ENCODE assay signal across 8 mouse cellular contexts in genomic region chr13:44634616-44635015, GRCm38 (mm10).
DNase-seq lines count a peak whose midpoint lies in the region; ATAC-seq and TF ChIP-seq lines count a peak whose summit lies in the region.

No protein-coding gene starts in this region.

- peaks cover 13% of the 10 kb centered on the region for H3K4me1 ChIP-seq in intestine, embryonic 15.5 days (replicated peaks)
- no peaks in the 10 kb centered on the region; the same call in 1 of the 2 replicates for H3K4me1 ChIP-seq in intestine, postnatal 0 days (replicated peaks; ENCODE audit: control insufficient read depth, insufficient read depth, low read length)
- peaks cover 6% of the 10 kb centered on the region; the same call in 1 of the 2 replicates for H3K4me1 ChIP-seq in forebrain, embryonic 14.5 days (ENCODE audit: control insufficient read depth, insufficient read depth, low read length)
- H3K4me1 ChIP-seq in midbrain, embryonic 12.5 days = peaks cover 18% of the 10 kb centered on the region

- H3K36me3 ChIP-seq in intestine, embryonic 15.5 days = no peaks in the 10 kb centered on the region
- no peaks in the 10 kb centered on the region for H3K36me3 ChIP-seq in intestine, postnatal 0 days (ENCODE audit: control insufficient read depth, insufficient read depth)
- H3K36me3 ChIP-seq in forebrain, embryonic 14.5 days (ENCODE audit: control insufficient read depth, insufficient read depth, low read length) = no peaks in the 10 kb centered on the region
- H3K36me3 ChIP-seq in midbrain, embryonic 12.5 days = no peaks in the 10 kb centered on the region

- no peaks in the 10 kb centered on the region for H3K27me3 ChIP-seq in intestine, embryonic 15.5 days (replicated peaks)
- H3K27me3 ChIP-seq in intestine, postnatal 0 days (replicated peaks; ENCODE audit: control insufficient read depth, insufficient read depth, low read length) = no peaks in the 10 kb centered on the region
- H3K27me3 ChIP-seq in forebrain, embryonic 14.5 days (replicated peaks; ENCODE audit: control insufficient read depth, insufficient read depth, low read length) = no peaks in the 10 kb centered on the region
- peaks cover 10% of the 10 kb centered on the region; the same call in 1 of the 2 replicates for H3K27me3 ChIP-seq in midbrain, embryonic 12.5 days

- H3K4me3 ChIP-seq in intestine, embryonic 15.5 days (replicated peaks) = no peak overlapping the region
- H3K4me3 ChIP-seq in intestine, postnatal 0 days (ENCODE audit: low read depth, low read length) = no peak overlapping the region
- H3K4me3 ChIP-seq in forebrain, embryonic 14.5 days (ENCODE audit: low read depth, low read length) = no peak overlapping the region
- no peak overlapping the region for H3K4me3 ChIP-seq in midbrain, embryonic 12.5 days

- TF ChIP-seq CTCF in intestine, postnatal 0 days (IDR thresholded peaks at IDR 0.05; ENCODE audit: low read depth) = no peak

- ATAC-seq in intestine, embryonic 15.5 days = no peak
- no peak for ATAC-seq in intestine, postnatal 0 days
- ATAC-seq in forebrain, embryonic 14.5 days = no peak
- no peak for ATAC-seq in midbrain, embryonic 12.5 days (ENCODE audit: low FRiP score, low read depth)

- peak; percentile 35 for DNase-seq in R1 (ENCODE audit: low read depth, low spot score)
- peak; percentile 24 for DNase-seq in forebrain, embryonic 14.5 days (ENCODE audit: low spot score)
- DNase-seq in layer of hippocampus, postnatal 36 days = no peak
- DNase-seq in urinary bladder, postnatal 25 days (ENCODE audit: low spot score) = no peak
- DNase-seq in frontal cortex, adult 2 months (ENCODE audit: extremely low spot score in 1 of 2, low spot score in 1 of 2) = no peak

- H3K9me3 ChIP-seq in intestine, embryonic 15.5 days = no peaks in the 10 kb centered on the region
- no peaks in the 10 kb centered on the region; the same call in 1 of the 2 replicates for H3K9me3 ChIP-seq in intestine, postnatal 0 days (ENCODE audit: control insufficient read depth)
- no peaks in the 10 kb centered on the region for H3K9me3 ChIP-seq in forebrain, embryonic 14.5 days (replicated peaks; ENCODE audit: control insufficient read depth, low read length)
- H3K9me3 ChIP-seq in midbrain, embryonic 12.5 days = no peaks in the 10 kb centered on the region

- 28% methylated on average over 11 of the region's 11 CpGs for WGBS in intestine, embryonic 15.5 days
- 48% methylated on average over 11 of the region's 11 CpGs for WGBS in intestine, postnatal 0 days
- 14% methylated on average over 11 of the region's 11 CpGs for WGBS in forebrain, embryonic 14.5 days
- 11% methylated on average over 11 of the region's 11 CpGs for WGBS in midbrain, embryonic 12.5 days

- H3K27ac ChIP-seq in intestine, embryonic 15.5 days = no peak overlapping the region
- H3K27ac ChIP-seq in intestine, postnatal 0 days (ENCODE audit: low read depth, low read length) = no peak overlapping the region
- no peak overlapping the region for H3K27ac ChIP-seq in forebrain, embryonic 14.5 days (ENCODE audit: low read depth, low read length)
- H3K27ac ChIP-seq in midbrain, embryonic 12.5 days (replicated peaks) = no peak overlapping the region

- peak overlapping the region; percentile 13; the same call in 1 of the 2 replicates for H3K4me2 ChIP-seq in intestine, embryonic 15.5 days (replicated peaks)
- no peak overlapping the region for H3K4me2 ChIP-seq in intestine, postnatal 0 days (replicated peaks; ENCODE audit: low read depth)
- H3K4me2 ChIP-seq in forebrain, embryonic 14.5 days (ENCODE audit: low read length) = no peak overlapping the region
- peak overlapping the region; percentile 38 for H3K4me2 ChIP-seq in midbrain, embryonic 12.5 days (replicated peaks)

- H3K9ac ChIP-seq in intestine, embryonic 15.5 days = no peak overlapping the region
- H3K9ac ChIP-seq in intestine, postnatal 0 days (ENCODE audit: low read depth, low read length) = no peak overlapping the region
- no peak overlapping the region for H3K9ac ChIP-seq in forebrain, embryonic 14.5 days (ENCODE audit: low read length)
- no peak overlapping the region for H3K9ac ChIP-seq in midbrain, embryonic 12.5 days (replicated peaks)

Comparison
In these comparisons a context has a peak if more than half of its experiments do, and no peak if none do; other contexts are left out.
1. H3K4me2 ChIP-seq: peak in intestine, embryonic 15.5 days (single experiment) and midbrain, embryonic 12.5 days (single experiment); none in intestine, postnatal 0 days (single experiment) and forebrain, embryonic 14.5 days (single experiment).
2. DNase-seq: peak in R1 (single experiment) and forebrain, embryonic 14.5 days (single experiment); none in layer of hippocampus, postnatal 36 days (0 of 2), urinary bladder, postnatal 25 days (single experiment) and frontal cortex, adult 2 months (0 of 2).